Mouse (Mus musculus) thymus, adult 2 months (tissue): Measurements from ENCODE around the gene Treml4.

Source experiments
- CTCF ChIP-seq: fragments of 200-500 bp; IDR thresholded peaks from 2 replicates; pipeline ENCODE4 v1.5.1; 2012; ENCODE audit warnings: mild to moderate bottlenecking, control low read depth, low read length, moderate library complexity, borderline replicate concordance; ENCODE audit not compliant: control insufficient read depth, poor library complexity, insufficient read depth; ENCODE audit errors: extremely low read depth
- POLR2A ChIP-seq: fragments of 200-500 bp; IDR thresholded peaks from 2 replicates; pipeline ENCODE4 v1.6.1; 2012; ENCODE audit warnings: mild to moderate bottlenecking, low read length, control low read depth, moderate library complexity; ENCODE audit not compliant: control insufficient read depth, poor library complexity, insufficient read depth; ENCODE audit errors: extremely low read depth

DNA sequence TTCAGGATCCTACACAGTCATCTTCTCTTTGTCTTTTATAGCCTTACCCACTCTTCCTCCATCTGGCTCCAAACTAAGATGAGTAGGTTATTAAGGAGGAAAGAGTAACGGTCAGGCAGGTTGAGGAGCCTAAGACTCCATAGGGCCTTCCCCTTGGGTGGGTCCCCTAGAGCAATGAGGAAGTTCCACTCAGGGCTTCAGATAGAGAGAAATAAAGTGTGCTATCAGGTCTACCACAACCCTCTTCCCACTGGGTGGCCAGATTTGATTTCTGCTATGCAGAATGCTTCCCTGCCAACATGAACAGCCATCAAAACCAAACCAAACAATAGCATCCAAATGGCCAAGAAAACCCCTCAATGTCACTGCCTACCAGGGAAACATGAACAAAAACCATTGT is 3.5 kb downstream of the Treml4 start:
- TF ChIP-seq CTCF (no peak), POLR2A (no peak)
